Mouse (Mus musculus): Measurements from ENCODE around the gene H2-DMa. TPM values are rescaled to one million over a fixed set of nuclear protein-coding genes. Genes with fewer than 3 reads are reported as not detected.

The H2-DMa gene
- 118 TPM for polyA plus RNA-seq (2017; shearing (Covaris generic))

GRCm38 (mm10) chr17:34119249-34120179 is at the start of gene H2-DMa:
Gene H2-DMa, plus strand, starts transcription at chr17:34119541.

GRCm38 (mm10) chr17:34092197-34092875 is 27.0 kb upstream of the H2-DMa start, which contains the start of gene H2-Oa:
Gene H2-Oa, plus strand, starts transcription at chr17:34092340.

GRCm38 (mm10) chr17:34122188-34122984 is 3.0 kb downstream of the H2-DMa start, which contains the start of gene Brd2:
Gene Brd2, minus strand, starts transcription at chr17:34122634.

DNA sequence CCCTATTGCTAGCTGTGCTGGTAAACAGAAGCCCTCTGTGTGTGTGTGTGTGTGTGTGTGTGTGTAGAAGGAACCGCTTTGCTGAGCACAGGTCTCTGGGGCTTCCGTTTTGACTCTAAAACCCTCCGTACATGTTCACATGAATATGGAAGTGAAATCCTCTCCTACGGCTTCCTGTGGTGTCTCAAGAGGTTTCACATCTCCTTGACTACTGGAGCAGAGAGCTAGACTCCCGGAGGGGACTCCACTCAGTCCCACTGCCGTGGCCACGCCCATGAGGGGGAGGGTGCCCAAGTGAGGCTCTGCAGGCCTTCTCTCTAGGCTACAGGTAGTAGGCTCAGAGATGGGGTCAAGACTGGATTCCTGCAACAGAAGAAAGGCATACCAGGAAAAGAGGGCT is 23.7 kb downstream of the H2-DMa start, which contains the start of gene H2-DMb2:
Gene H2-DMb2, plus strand, starts transcription at position 275 of the 400 bp plus-strand sequence.

DNA sequence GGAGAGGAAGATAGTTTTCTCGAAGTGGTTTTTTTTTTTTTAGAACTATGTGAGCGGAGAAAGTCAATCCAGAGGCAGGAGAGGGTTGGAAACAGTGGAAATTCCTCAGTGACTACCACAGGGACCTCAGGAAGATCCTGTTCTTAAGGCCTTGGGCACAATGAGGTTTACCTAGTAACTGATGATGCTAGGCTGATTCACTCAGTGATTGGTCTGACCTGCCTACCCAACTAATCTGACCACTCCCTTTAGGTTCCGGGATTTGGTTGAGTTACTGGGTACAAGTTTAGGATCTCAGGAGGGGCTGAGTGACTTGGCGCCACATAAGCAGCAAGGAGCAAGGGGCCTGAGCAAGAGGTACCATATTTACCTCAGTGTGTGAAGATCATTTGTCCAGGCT is 33.6 kb downstream of the H2-DMa start, which contains the start of gene H2-DMb1:
Gene H2-DMb1, plus strand, starts transcription at position 150 of the 400 bp plus-strand sequence.

DNA sequence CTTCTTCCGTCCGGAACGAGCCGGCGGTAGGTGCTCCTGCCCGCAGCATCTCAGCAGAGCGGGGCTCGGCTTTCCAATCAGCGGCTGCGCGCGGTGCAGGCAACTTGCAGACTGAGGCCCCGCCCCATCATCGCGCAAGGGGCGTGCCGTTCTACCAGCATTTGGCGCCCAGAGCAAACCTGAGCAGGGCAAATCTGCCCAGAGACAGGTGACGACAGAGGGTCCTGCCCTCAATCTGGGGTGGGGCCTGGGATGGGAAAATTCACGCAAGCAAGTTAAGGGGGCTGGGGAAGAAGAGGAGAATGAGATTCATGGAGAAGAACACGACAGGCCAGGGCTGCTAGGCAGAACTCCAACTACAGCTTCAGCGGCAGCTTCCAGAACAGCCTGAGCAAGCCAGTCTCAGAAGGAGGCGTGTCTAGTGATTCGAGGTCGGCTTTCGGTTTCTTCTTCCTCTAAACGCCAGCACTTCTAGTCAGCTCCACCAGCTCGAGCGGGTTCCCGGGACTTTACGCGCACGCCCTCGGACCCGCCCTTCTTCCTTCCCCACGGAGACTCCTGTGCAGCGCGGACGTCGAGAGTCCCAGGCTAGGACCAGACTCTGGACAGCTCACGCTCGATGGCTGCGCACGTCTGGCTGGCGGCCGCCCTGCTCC is 68.0 kb downstream of the H2-DMa start, which contains the start of the genes Tap1 and Psmb9:
Gene Tap1, plus strand, starts transcription at position 293 of the 656 bp plus-strand sequence.
Gene Psmb9, minus strand, starts transcription at position 504 of the 656 bp plus-strand sequence.

Other genes with a start within 250 kb of the H2-DMa start
- not detected for gene Gm7029, start 245.7 kb upstream of the H2-DMa start, polyA plus RNA-seq (2017; shearing (Covaris generic))
- 3.7 TPM for gene Kifc1, start 228.9 kb upstream of the H2-DMa start, polyA plus RNA-seq (2017; shearing (Covaris generic))
- 3.8 TPM for gene Platr17, start 214.4 kb upstream of the H2-DMa start, polyA plus RNA-seq (2017; shearing (Covaris generic))
- 134 TPM for gene Daxx, start 210.1 kb upstream of the H2-DMa start, polyA plus RNA-seq (2017; shearing (Covaris generic))
- 751 TPM for gene Tapbp, start 203.6 kb upstream of the H2-DMa start, polyA plus RNA-seq (2017; shearing (Covaris generic))
- gene Zbtb22, start 203.6 kb upstream of the H2-DMa start, polyA plus RNA-seq (2017; shearing (Covaris generic)), result 22.8 TPM
- gene Rgl2, start 190.0 kb upstream of the H2-DMa start, polyA plus RNA-seq (2017; shearing (Covaris generic)), result 165 TPM
- 132 TPM for gene Pfdn6, start 179.2 kb upstream of the H2-DMa start, polyA plus RNA-seq (2017; shearing (Covaris generic))
- 64.9 TPM for gene Wdr46, start 178.9 kb upstream of the H2-DMa start, polyA plus RNA-seq (2017; shearing (Covaris generic))
- 34.8 TPM for gene B3galt4, start 168.1 kb upstream of the H2-DMa start, polyA plus RNA-seq (2017; shearing (Covaris generic))
- gene Vps52, start 163.7 kb upstream of the H2-DMa start, polyA plus RNA-seq (2017; shearing (Covaris generic)), result 96.8 TPM
- 2,339 TPM for gene Rps18, start 163.5 kb upstream of the H2-DMa start, polyA plus RNA-seq (2017; shearing (Covaris generic))
- 13,592 TPM for gene H2-K1, start 119.2 kb upstream of the H2-DMa start, polyA plus RNA-seq (2017; shearing (Covaris generic))
- gene Ring1, start 94.9 kb upstream of the H2-DMa start, polyA plus RNA-seq (2017; shearing (Covaris generic)), result 24.7 TPM
- gene H2-Ke6, start 91.5 kb upstream of the H2-DMa start, polyA plus RNA-seq (2017; shearing (Covaris generic)), result 47.8 TPM
- 165 TPM for gene Slc39a7, start 87.9 kb upstream of the H2-DMa start, polyA plus RNA-seq (2017; shearing (Covaris generic))
- 25.2 TPM for gene Rxrb, start 87.7 kb upstream of the H2-DMa start, polyA plus RNA-seq (2017; shearing (Covaris generic))
- gene Col11a2, start 80.1 kb upstream of the H2-DMa start, polyA plus RNA-seq (2017; shearing (Covaris generic)), result 3.0 TPM
- 41.7 TPM for gene H2-Oa, start 27.2 kb upstream of the H2-DMa start, polyA plus RNA-seq (2017; shearing (Covaris generic))
- 172 TPM for gene Brd2, start 3.1 kb downstream of the H2-DMa start, polyA plus RNA-seq (2017; shearing (Covaris generic))
- 8.5 TPM for gene H2-DMb2, start 23.8 kb downstream of the H2-DMa start, polyA plus RNA-seq (2017; shearing (Covaris generic))
- gene H2-DMb1, start 33.5 kb downstream of the H2-DMa start, polyA plus RNA-seq (2017; shearing (Covaris generic)), result 7.1 TPM
- 543 TPM for gene Tap1, start 68.0 kb downstream of the H2-DMa start, polyA plus RNA-seq (2017; shearing (Covaris generic))
- 552 TPM for gene Psmb9, start 68.2 kb downstream of the H2-DMa start, polyA plus RNA-seq (2017; shearing (Covaris generic))
- gene Psmb8, start 78.2 kb downstream of the H2-DMa start, polyA plus RNA-seq (2017; shearing (Covaris generic)), result 1,460 TPM
- 505 TPM for gene Tap2, start 84.0 kb downstream of the H2-DMa start, polyA plus RNA-seq (2017; shearing (Covaris generic))
- gene H2-Ob, start 119.4 kb downstream of the H2-DMa start, polyA plus RNA-seq (2017; shearing (Covaris generic)), result 106 TPM
- 50.9 TPM for gene H2-Ab1, start 138.1 kb downstream of the H2-DMa start, polyA plus RNA-seq (2017; shearing (Covaris generic))
- gene H2-Aa, start 168.3 kb downstream of the H2-DMa start, polyA plus RNA-seq (2017; shearing (Covaris generic)), result 34.5 TPM
- 26.1 TPM for gene H2-Eb1, start 186.3 kb downstream of the H2-DMa start, polyA plus RNA-seq (2017; shearing (Covaris generic))
- gene H2-Eb2, start 206.1 kb downstream of the H2-DMa start, polyA plus RNA-seq (2017; shearing (Covaris generic)), result 0.26 TPM
- gene Btnl2, start 235.3 kb downstream of the H2-DMa start, polyA plus RNA-seq (2017; shearing (Covaris generic)), result 0.45 TPM